Mouse (Mus musculus) ES-E14 (cell line): ENCODE data around the gene St3gal5.

Experiments
- MAFK ChIP-seq: IDR thresholded peaks from 2 replicates; pipeline ENCODE4 v1.6.1; 2014; ENCODE audit warnings: mild to moderate bottlenecking, low read depth, low read length, inconsistent platforms; ENCODE audit not compliant: insufficient read depth
- ZC3H11A ChIP-seq: IDR thresholded peaks from 2 replicates; pipeline ENCODE4 v1.6.1; 2012; ENCODE audit warnings: low read depth, mild to moderate bottlenecking, inconsistent platforms, low read length, borderline replicate concordance
- ZNF384 ChIP-seq: IDR thresholded peaks from 2 replicates; pipeline ENCODE4 v1.6.1; 2012; ENCODE audit warnings: low read depth, low read length, inconsistent platforms

- TF ChIP-seq ZC3H11A (no peak), ZNF384 (no peak), MAFK (no peak)
Observed at GRCm38 (mm10) chr6:72159861-72160395, 62.5 kb downstream of the St3gal5 start.
